Mouse (Mus musculus) embryonic fibroblast, embryonic 13.5 days (primary cell): ENCODE results near the gene Rxrg.

Experiments used
- CTCF ChIP-seq: IDR thresholded peaks from 2 replicates; pipeline ENCODE4 v1.5.1; 2011; ENCODE audit warnings: mild to moderate bottlenecking, control low read depth, low read length, moderate library complexity, borderline replicate concordance; ENCODE audit not compliant: insufficient read depth
- POLR2A ChIP-seq: IDR thresholded peaks from 2 replicates; pipeline ENCODE4 v1.6.1; 2011; ENCODE audit warnings: low read depth, mild to moderate bottlenecking, control low read depth, low read length, moderate library complexity

DNA sequence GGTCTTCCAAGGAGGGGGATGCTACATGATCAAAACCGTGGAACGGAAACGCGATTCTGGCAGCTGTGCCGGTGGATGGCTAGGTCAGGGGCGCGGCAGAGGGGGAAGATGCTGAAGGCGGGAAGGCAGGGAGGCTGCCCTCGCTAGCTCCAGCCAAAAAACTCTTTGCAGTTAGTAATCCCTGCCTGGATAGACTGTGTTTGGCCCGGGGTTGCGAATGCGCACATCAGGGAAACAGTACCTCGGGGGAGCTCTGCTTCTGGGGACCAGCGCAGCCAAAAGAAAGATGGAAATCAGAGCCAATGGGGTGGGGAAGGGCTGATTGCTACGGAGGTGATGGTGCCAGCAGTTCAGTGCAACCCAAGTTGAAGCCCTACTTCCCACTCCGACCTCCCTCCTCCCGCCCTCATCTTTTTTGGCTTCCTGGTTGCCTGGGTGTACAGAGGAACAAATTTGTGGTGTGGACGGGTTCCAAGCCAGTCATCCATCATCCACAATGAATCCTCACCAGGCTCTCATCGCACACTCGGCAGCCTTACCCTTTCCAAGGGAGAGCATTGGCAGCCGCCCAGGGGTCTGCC, 62.4 kb downstream of the Rxrg start:
- TF ChIP-seq CTCF (no peak), POLR2A (no peak)
